Mouse (Mus musculus): ENCODE data around the gene Twf2. TPM values are rescaled to one million over a fixed set of nuclear protein-coding genes. Genes with fewer than 3 reads are reported as not detected.

Gene Twf2
- 100 to 1,000 TPM; 166 to 171 TPM for total RNA-seq (2023)

GRCm38 (mm10) chr9:106202819-106203636, at the start of gene Twf2:
Gene Twf2 (plus strand): TSS chr9:106203108.

GRCm38 (mm10) chr9:106158037-106158491, 44.8 kb upstream of the Twf2 start, which contains the start of gene Glyctk:
Gene Glyctk (minus strand): TSS chr9:106158138.

GRCm38 (mm10) chr9:106170556-106171345, 32.2 kb upstream of the Twf2 start, which contains the start of gene Wdr82:
Gene Wdr82 (plus strand): TSS chr9:106170928.

GRCm38 (mm10) chr9:106199535-106200272, 3.2 kb upstream of the Twf2 start, which contains the start of gene Ppm1m:
Gene Ppm1m (minus strand): TSS chr9:106199746.

GRCm38 (mm10) chr9:106222261-106222851, 19.4 kb downstream of the Twf2 start, which contains the start of gene Tlr9:
Gene Tlr9 (plus strand): TSS chr9:106222598.

Other genes starting within 250 kb of the Twf2 start
- under 1 TPM; 0.04 to 0.31 TPM for gene Col6a5, start 242.5 kb upstream of the Twf2 start, total RNA-seq (2023)
- gene Col6a4, start 106.3 kb upstream of the Twf2 start, total RNA-seq (2023) = not detected
- gene Glyctk, start 45.0 kb upstream of the Twf2 start, total RNA-seq (2023) = 1 to 10 TPM; 1.2 to 2.4 TPM
- gene Wdr82, start 32.2 kb upstream of the Twf2 start, total RNA-seq (2023) = 10 to 100 TPM; 57.7 to 62.3 TPM
- 100 to 1,000 TPM; 132 to 139 TPM for gene Ppm1m, start 3.4 kb upstream of the Twf2 start, total RNA-seq (2023)
- gene Tlr9, start 19.5 kb downstream of the Twf2 start, total RNA-seq (2023) = 10 to 100 TPM; 14.7 to 15.4 TPM
- 100 to 1,000 TPM; 215 to 220 TPM for gene Alas1, start 45.5 kb downstream of the Twf2 start, total RNA-seq (2023)
- gene Poc1a, start 78.0 kb downstream of the Twf2 start, total RNA-seq (2023) = 10 to 100 TPM; 17.3 to 17.5 TPM
- gene Dusp7, start 165.5 kb downstream of the Twf2 start, total RNA-seq (2023) = 10 to 100 TPM; 22.1 to 25.2 TPM
- 100 to 1,000 TPM; 320 to 397 TPM for gene Rpl29, start 226.3 kb downstream of the Twf2 start, total RNA-seq (2023)
- gene Acy1, start 235.2 kb downstream of the Twf2 start, total RNA-seq (2023) = 1 to 10 TPM; 4.6 to 5.3 TPM
- 1 to 10 TPM; 1.2 to 1.3 TPM for gene Abhd14b, start 244.4 kb downstream of the Twf2 start, total RNA-seq (2023)
- gene Abhd14a, start 244.6 kb downstream of the Twf2 start, total RNA-seq (2023) = 1 to 10 TPM; 1.8 to 1.9 TPM